Mouse (Mus musculus) liver, embryonic 13.5 days (tissue): ENCODE results near the gene Necap1. TPM values are rescaled to one million over a fixed set of nuclear protein-coding genes. Genes with fewer than 3 reads are reported as not detected.

Experiments used
- ATAC-seq: fragments of 200-750 bp; cut with Nextera tagmentation; 2 replicates; pipeline ENCODE4 v1.8.0; 2017; ENCODE audit warnings: low read depth, mild to moderate bottlenecking, moderate number of reproducible peaks, moderate library complexity
- DNase-seq: peaks from one replicate; pipeline ENCODE4 v3.0.0; 2022
- H3K27ac ChIP-seq: fragments of 300-500 bp; sonication (generic); 2 replicates; pipeline ENCODE4 v1.5.1; 2015; ENCODE audit warnings: moderate library complexity, mild to moderate bottlenecking, inconsistent platforms
- H3K27me3 ChIP-seq: fragments of 300-500 bp; sonication (generic); 2 replicates; pipeline ENCODE4 v1.6.1; 2015; ENCODE audit warnings: mild to moderate bottlenecking, inconsistent platforms
- H3K36me3 ChIP-seq: fragments of 300-500 bp; sonication (generic); 2 replicates; pipeline ENCODE4 v1.6.1; 2015; ENCODE audit warnings: mild to moderate bottlenecking, inconsistent platforms
- H3K4me1 ChIP-seq: fragments of 300-500 bp; sonication (generic); replicated peaks from 2 replicates; pipeline ENCODE4 v1.6.1; 2015; ENCODE audit warnings: inconsistent platforms
- H3K4me2 ChIP-seq: fragments of 300-500 bp; sonication (generic); 2 replicates; pipeline ENCODE4 v1.6.1; 2015; ENCODE audit warnings: inconsistent platforms, mild to moderate bottlenecking, moderate library complexity
- H3K4me3 ChIP-seq: fragments of 300-500 bp; sonication (generic); replicated peaks from 2 replicates; pipeline ENCODE4 v1.5.1; 2015; ENCODE audit warnings: mild to moderate bottlenecking, inconsistent platforms
- H3K9ac ChIP-seq: fragments of 300-500 bp; sonication (generic); 2 replicates; pipeline ENCODE4 v1.6.1; 2015; ENCODE audit warnings: mild to moderate bottlenecking, inconsistent platforms
- H3K9me3 ChIP-seq: fragments of 300-500 bp; sonication (generic); replicated peaks from 2 replicates; pipeline ENCODE4 v1.6.1; 2016; ENCODE audit warnings: inconsistent platforms
- WGBS: fragments of 180-500 bp; shearing (Covaris S2); methylation state at CpG from one replicate; pipeline ENCODE4 v1.1.7; 2015; ENCODE audit not compliant: insufficient replicate concordance; 5-methylcytosine and 5-hydroxymethylcytosine counted together
- polyA plus RNA-seq: library from polyadenylated mRNA; unstranded; fragments of >200 nt; fragmentation: Nextera tagmentation; extraction: Ambion mirVana; gene quantifications from 2 replicates; pipeline ENCODE4 v1.2.1, GENCODE M21; 2015

The Necap1 gene
- polyA plus RNA-seq, result 24.9 and 27.8 TPM in 2 replicates

DNA sequence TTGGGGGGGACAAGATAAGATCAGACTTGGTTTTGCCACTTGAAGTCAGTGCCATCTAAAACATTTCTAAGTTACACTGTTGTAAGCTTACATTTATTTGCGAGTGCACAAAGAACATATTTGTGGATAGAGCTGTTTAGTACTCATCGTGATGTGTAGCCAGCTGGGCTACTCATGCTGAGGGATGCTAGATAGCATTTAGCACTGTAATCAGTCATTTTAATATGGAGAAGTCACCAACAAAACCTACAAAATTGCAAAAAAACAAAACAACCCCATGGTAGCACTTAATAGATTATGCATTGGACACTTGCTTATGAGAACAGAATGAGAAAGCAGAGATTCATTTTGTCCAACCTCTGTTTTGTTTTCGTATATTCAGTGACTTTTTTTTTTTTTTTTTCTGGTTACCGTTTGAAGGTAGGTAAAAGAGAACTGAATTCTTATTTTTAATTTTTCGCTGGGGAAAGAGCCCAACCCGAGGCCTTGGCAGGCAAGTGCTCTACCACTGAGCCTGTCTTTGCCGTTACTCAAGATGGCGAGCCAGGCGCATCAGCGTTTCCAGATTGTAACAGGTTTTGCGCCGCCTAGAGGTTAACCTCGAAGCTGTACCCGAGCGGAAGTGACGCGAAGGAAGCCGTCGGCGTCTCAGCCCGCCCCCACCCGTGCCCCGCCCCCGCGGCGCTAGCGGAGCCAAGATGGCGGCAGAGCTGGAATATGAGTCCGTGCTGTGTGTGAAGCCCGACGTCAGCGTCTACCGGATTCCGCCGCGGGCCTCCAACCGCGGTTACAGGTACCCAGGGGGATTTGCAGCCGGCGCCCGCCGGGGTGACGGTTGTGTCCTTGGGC, at the start of gene Necap1:
Gene Necap1, plus strand, starts transcription at position 604 of the 849 bp plus-strand sequence.
- peak within 1 kb of the TSS; percentile 88 for H3K9ac ChIP-seq
- ATAC-seq (peak; percentile 97), DNase-seq (peak; percentile 91)
- H3K4me2 ChIP-seq, result peak within 1 kb of the TSS; percentile 71
- peaks cover 39% of the 10 kb centered on the region for H3K4me1 ChIP-seq
- H3K9me3 ChIP-seq, result no peaks in the 10 kb centered on the region
- peak within 1 kb of the TSS; percentile 82 for H3K27ac ChIP-seq
- no peaks in the 10 kb centered on the region for H3K27me3 ChIP-seq
- peak within 1 kb of the TSS; percentile 91 for H3K4me3 ChIP-seq
- H3K36me3 ChIP-seq, result peaks cover 27% of the 10 kb centered on the region
- 6% methylated on average over 43 of the region's 43 CpGs for WGBS

DNA sequence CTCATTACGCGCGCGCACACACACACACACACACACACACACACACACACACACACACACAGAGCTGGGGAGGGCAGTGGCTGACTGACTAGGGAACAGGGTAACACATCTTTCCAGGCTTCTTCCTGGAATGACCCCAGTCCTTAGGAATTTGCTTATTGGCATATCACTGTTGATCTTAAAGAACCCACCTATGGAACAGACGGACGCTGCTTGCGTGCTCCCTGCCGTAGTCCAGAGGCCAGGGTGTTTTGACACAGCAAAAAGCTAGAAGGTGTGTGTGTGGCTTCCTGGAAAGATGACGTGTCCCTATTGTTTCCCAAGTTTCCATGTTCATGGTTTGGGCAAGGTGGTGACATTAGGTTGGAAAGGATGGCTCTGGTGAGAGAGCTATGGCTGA, 49.1 kb upstream of the Necap1 start:
- 90% methylated on average over 9 of the region's 9 CpGs for WGBS
- peak overlapping the region; percentile 70; the same call in 1 of the 2 replicates for H3K9ac ChIP-seq
- no peak overlapping the region; the same call in 1 of the 2 replicates for H3K27ac ChIP-seq
- DNase-seq (no peak), ATAC-seq (no peak)
- peaks cover 10% of the 10 kb centered on the region; the same call in 1 of the 2 replicates for H3K27me3 ChIP-seq
- H3K36me3 ChIP-seq, result peaks cover 12% of the 10 kb centered on the region
- H3K4me2 ChIP-seq, result peak overlapping the region; percentile 91; the same call in 1 of the 2 replicates
- peaks cover 73% of the 10 kb centered on the region for H3K4me1 ChIP-seq
- no peak overlapping the region for H3K4me3 ChIP-seq
- no peaks in the 10 kb centered on the region for H3K9me3 ChIP-seq

DNA sequence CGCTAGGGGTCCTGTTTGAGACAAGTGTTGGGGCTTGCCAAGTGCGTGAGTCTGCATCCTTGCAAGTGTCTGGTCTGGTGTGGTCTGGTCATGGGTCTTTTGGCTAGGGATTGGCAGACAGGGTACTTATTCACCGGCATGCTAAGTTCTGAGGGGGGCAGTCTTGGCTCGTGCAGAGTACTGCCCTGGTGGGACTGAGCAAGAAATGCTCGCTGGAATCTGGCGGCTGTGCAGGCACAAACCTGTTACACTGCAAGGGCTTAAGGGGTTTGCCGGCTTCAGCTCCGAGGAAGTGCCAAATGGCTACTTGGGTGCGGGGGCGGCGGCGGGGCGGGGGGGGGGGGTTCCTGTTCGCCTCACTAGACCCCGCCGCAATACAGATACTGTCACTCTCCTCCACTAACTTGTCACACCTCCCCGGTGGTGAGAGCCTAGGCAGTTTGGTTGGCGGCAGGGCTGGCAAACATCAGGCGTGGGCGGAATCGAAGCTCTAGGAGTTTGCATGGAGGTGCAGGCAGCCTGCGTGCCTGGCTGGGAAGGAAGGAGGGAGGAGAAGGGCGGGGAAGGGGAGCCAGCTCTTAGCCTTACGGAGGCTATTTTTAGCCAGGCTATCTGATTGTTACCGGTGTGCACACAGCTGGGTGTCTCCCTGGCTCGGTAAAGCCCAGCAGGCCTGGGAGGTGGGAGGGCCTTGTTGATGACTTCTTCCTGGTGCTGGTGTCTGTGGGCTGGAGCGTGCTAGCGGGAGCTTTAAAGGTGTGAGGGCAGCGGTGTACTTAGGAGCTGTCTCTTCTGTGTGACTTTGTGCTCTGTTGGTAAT, 48.1 kb upstream of the Necap1 start:
- Histone ChIP-seq H3K36me3 (peaks cover 14% of the 10 kb centered on the region), H3K27ac (peak overlapping the region; percentile 81), H3K4me2 (peak overlapping the region; percentile 91), H3K27me3 (0 out of 2 replicates have a peak, but pooled peaks cover 4% of the 10 kb centered on the region), H3K4me1 (peaks cover 63% of the 10 kb centered on the region), H3K4me3 (peak overlapping the region; percentile 59), H3K9ac (peak overlapping the region; percentile 70), H3K9me3 (no peaks in the 10 kb centered on the region)
- DNase-seq (peak; percentile 80), ATAC-seq (peak; percentile 98)
- 5% methylated on average over 29 of the region's 29 CpGs for WGBS

DNA sequence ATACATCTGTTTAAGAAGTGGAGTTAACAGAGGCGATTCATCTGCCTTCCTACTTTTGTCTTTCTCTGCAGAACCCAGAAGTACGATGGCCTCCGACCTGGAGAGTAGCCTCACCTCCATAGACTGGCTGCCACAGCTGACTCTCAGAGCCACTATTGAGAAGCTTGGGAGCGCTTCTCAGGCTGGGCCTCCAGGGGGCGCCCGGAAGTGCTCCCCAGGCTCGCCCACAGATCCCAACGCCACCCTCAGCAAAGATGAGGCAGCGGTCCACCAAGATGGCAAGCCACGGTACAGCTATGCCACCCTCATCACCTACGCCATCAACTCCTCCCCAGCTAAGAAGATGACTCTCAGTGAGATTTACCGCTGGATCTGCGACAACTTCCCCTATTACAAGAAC, 46.2 kb upstream of the Necap1 start:
- DNase-seq, result peak; percentile 52

DNA sequence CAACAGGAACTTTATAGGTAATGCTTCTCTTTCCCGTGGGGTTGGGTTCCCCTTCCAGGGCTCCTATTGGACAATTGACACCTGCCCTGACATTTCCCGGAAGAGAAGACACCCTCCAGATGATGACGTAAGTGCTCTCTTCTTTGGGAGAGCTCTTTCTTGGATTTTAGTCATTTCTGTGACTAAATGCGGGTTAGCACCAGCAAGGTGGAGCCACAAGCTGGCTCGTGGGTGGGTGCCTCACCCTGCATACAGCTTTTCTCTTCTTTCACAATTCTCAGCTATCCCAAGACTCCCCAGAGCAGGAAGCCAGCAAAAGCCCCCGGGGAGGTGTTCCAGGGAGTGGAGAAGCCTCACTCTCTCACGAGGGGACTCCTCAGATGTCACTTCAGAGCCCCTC, 41.4 kb upstream of the Necap1 start:
- DNase-seq, result no peak
- no peak overlapping the region for H3K4me2 ChIP-seq
- H3K9ac ChIP-seq, result no peak overlapping the region
- no peaks in the 10 kb centered on the region for H3K9me3 ChIP-seq
- no peak for ATAC-seq
- H3K4me3 ChIP-seq, result no peak overlapping the region
- peaks cover 6% of the 10 kb centered on the region for H3K4me1 ChIP-seq
- no peaks in the 10 kb centered on the region for H3K27me3 ChIP-seq
- H3K27ac ChIP-seq, result no peak overlapping the region
- 73% methylated on average over 7 of the region's 7 CpGs for WGBS
- H3K36me3 ChIP-seq, result peaks cover 51% of the 10 kb centered on the region

More for the DNA sequence above, 46.2 kb upstream of the Necap1 start:
- Histone ChIP-seq H3K36me3 (peaks cover 21% of the 10 kb centered on the region), H3K27ac (no peak overlapping the region), H3K4me2 (no peak overlapping the region), H3K9ac (no peak overlapping the region), H3K4me3 (no peak overlapping the region), H3K27me3 (no peaks in the 10 kb centered on the region), H3K4me1 (peaks cover 46% of the 10 kb centered on the region), H3K9me3 (no peaks in the 10 kb centered on the region)
- WGBS, result 44% methylated on average over 13 of the region's 13 CpGs
- ATAC-seq, result peak; percentile 13; the same call in 1 of the 2 replicates

DNA sequence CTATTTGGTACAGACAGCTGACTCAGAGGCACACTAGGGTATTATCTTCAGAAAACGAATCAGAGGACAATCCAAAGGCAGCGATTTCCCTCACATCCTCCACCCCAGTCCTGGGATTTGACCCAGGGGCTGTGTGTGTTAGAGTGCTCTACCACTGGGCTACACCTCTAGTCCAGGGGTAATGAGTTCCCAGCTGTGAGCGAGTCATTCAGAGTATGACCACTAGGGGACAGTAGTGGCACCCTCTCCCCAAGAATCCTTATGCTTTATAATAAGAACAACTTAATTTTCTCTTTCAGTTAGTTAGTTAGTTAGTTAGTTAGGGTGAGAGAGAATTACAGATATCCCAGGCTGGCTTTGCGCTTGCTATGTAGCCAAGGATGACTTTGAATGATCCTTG, 39.9 kb upstream of the Necap1 start:
- no peak overlapping the region for H3K4me2 ChIP-seq
- DNase-seq (no peak), ATAC-seq (0 out of 2 replicates have a peak, but pooled peaks have one; percentile 45)
- no peak overlapping the region for H3K9ac ChIP-seq
- no peaks in the 10 kb centered on the region for H3K9me3 ChIP-seq
- WGBS, result 53% methylated on average over 4 of the region's 4 CpGs
- H3K36me3 ChIP-seq, result peaks cover 54% of the 10 kb centered on the region
- H3K27me3 ChIP-seq, result no peaks in the 10 kb centered on the region
- H3K27ac ChIP-seq, result no peak overlapping the region
- no peak overlapping the region for H3K4me3 ChIP-seq
- no peaks in the 10 kb centered on the region for H3K4me1 ChIP-seq

DNA sequence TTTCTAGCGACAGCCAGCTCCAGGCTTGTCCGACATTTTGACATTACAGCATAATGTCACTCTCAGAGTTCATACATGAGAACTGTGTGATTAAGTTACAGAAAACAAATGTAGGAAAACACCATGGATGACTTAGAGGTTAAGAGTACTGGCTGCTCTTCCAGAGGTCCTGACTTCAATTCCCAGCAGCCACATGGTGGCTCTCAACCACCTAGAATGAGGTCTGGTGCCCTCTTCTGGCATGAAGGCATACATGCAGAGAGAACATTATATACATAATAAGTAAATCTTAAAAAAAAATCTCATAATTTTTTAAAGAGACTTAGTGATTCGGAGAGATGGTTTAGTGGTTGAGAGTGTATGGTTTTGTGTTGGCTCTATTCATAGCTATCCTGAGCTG, 37.3 kb upstream of the Necap1 start:
- peaks cover 71% of the 10 kb centered on the region for H3K36me3 ChIP-seq
- H3K27ac ChIP-seq, result no peak overlapping the region
- H3K4me2 ChIP-seq, result no peak overlapping the region
- H3K4me1 ChIP-seq, result no peaks in the 10 kb centered on the region
- no peaks in the 10 kb centered on the region for H3K27me3 ChIP-seq
- ATAC-seq (no peak), DNase-seq (no peak)
- 86% methylated on average over 3 of the region's 3 CpGs for WGBS
- no peak overlapping the region for H3K4me3 ChIP-seq
- H3K9ac ChIP-seq, result no peak overlapping the region
- H3K9me3 ChIP-seq, result no peaks in the 10 kb centered on the region

DNA sequence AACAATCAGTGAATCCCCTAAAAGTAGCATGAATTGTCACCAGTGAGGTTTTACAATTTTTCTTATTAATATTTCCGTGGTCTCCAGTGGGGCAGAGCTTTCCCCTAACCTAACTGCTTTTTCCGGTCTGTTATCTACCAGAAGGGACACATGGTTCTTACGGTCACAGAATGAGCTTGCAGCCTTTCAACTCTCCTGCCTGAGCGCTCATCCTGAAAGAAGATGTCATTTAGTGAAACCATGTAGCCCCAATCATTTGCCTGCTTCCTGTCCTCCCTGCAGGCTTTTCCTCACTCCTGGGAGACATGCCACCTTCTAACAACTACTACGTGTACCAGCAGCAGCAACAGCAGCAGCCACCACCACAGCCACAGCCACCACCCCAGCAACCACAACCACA, 36.7 kb upstream of the Necap1 start:
- Histone ChIP-seq H3K9ac (no peak overlapping the region), H3K4me1 (no peaks in the 10 kb centered on the region), H3K36me3 (peaks cover 71% of the 10 kb centered on the region), H3K4me3 (no peak overlapping the region), H3K9me3 (no peaks in the 10 kb centered on the region), H3K27ac (no peak overlapping the region), H3K4me2 (no peak overlapping the region), H3K27me3 (no peaks in the 10 kb centered on the region)
- DNase-seq, result no peak
- no peak for ATAC-seq
- 72% methylated on average over 5 of the region's 5 CpGs for WGBS

DNA sequence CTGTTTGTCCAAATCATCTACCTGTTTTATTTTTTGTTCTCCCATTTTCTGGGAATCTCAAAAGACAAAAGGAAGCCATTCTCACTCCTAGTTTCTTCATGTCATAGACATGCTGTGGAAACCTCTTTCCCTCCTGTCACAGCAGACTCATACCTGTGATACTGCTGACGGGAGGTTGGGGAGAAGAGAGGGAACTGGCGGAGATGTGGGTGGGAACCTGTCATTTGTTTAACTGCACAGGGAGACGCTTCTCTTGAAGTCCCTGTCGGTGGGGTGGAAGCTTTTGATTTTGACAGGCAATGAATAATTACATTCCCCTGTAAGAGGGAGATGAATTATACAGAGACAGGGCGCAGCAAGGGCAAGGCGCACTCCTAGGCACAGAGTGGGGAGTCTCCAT, 30.5 kb upstream of the Necap1 start:
- WGBS, result 76% methylated on average over 6 of the region's 6 CpGs
- ATAC-seq, result no peak
- Histone ChIP-seq H3K4me2 (no peak overlapping the region), H3K9ac (no peak overlapping the region), H3K36me3 (peaks cover 50% of the 10 kb centered on the region), H3K27me3 (no peaks in the 10 kb centered on the region), H3K4me1 (no peaks in the 10 kb centered on the region), H3K4me3 (no peak overlapping the region), H3K27ac (no peak overlapping the region), H3K9me3 (no peaks in the 10 kb centered on the region)
- DNase-seq, result no peak

DNA sequence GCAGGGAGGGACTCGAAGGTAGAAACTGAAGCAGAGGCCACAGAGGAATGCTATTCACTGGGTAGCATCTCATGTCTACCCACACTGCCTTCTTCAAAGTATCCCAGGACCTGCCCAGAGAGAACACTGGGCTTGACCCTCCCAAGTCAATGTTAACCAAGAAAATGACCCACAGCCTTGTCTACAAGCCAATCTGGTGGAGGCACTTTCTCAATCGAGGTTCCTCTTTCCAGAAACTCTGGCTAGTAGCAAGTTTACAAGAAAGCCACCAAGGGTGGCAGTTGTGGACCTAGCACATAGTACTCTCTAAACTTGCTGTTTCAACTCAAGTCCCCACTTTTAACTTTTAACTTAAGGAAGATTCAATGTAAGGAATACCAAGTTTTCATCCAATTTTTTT, 21.6 kb upstream of the Necap1 start:
- Histone ChIP-seq H3K9ac (no peak overlapping the region), H3K4me3 (no peak overlapping the region), H3K4me2 (no peak overlapping the region), H3K27me3 (no peaks in the 10 kb centered on the region), H3K27ac (no peak overlapping the region), H3K9me3 (no peaks in the 10 kb centered on the region), H3K4me1 (peaks cover 7% of the 10 kb centered on the region), H3K36me3 (no peaks in the 10 kb centered on the region)
- DNase-seq (no peak), ATAC-seq (no peak)
- WGBS, result 41% methylated on average over 2 of the region's 2 CpGs

DNA sequence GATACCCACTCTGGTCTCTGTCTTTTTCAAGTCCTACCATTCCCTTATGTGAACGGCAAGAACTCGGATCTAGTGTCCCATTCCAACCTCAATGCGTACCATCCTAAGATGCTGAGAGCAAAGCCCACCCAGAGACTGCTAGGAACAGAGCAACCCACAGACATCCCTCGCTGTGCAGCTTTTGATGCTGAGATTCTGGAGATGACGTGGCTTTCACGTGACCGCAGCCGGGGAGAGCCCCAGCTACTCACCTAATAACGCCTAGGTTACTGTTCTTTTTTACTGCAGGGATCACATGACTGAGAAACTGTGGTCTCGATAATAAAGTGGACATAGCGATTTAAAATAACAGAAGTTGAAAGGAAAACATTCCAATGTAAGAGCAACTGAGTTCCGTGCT, 19.7 kb upstream of the Necap1 start:
- no peak overlapping the region for H3K4me2 ChIP-seq
- no peaks in the 10 kb centered on the region for H3K9me3 ChIP-seq
- no peak overlapping the region for H3K27ac ChIP-seq
- no peak overlapping the region for H3K9ac ChIP-seq
- ATAC-seq (no peak), DNase-seq (no peak)
- no peak overlapping the region for H3K4me3 ChIP-seq
- 70% methylated on average over 12 of the region's 12 CpGs for WGBS
- H3K36me3 ChIP-seq, result no peaks in the 10 kb centered on the region
- no peaks in the 10 kb centered on the region for H3K27me3 ChIP-seq
- H3K4me1 ChIP-seq, result peaks cover 7% of the 10 kb centered on the region
